Mouse (Mus musculus): Measurements from ENCODE around the gene Ntsr2.
A peak's percentile ranks its signal among the peaks of the same experiment; 100 is the strongest.

Ntsr2 gene

GRCm38 (mm10) chr12:16653332-16654093, at the start of gene Ntsr2:
TSS of gene Ntsr2 (plus strand) at chr12:16653382.
- DNase-seq, result peak; percentile 14

- no peak for DNase-seq
These were observed 47.6 kb upstream of the Ntsr2 start for GRCm38 (mm10) chr12:16605624-16606023.

GRCm38 (mm10) chr12:16610936-16611335, 42.2 kb upstream of the Ntsr2 start, which contains the start of gene Lpin1:
TSS of gene Lpin1 (minus strand) at chr12:16610966.
- no peak for DNase-seq

- DNase-seq, result no peak
These were observed 38.6 kb upstream of the Ntsr2 start for GRCm38 (mm10) chr12:16614556-16614955.

GRCm38 (mm10) chr12:16615738-16616137, 37.4 kb upstream of the Ntsr2 start:
- no peak for DNase-seq

- peak; percentile 37 for DNase-seq
These were observed 34.5 kb upstream of the Ntsr2 start for GRCm38 (mm10) chr12:16618512-16619274.

GRCm38 (mm10) chr12:16619453-16619852, 33.7 kb upstream of the Ntsr2 start:
- DNase-seq, result no peak

GRCm38 (mm10) chr12:16620230-16620629, 33.0 kb upstream of the Ntsr2 start:
- DNase-seq, result no peak

- DNase-seq, result no peak
These were observed 22.9 kb upstream of the Ntsr2 start for GRCm38 (mm10) chr12:16630152-16630865.

- no peak for DNase-seq
These were observed 22.4 kb upstream of the Ntsr2 start for GRCm38 (mm10) chr12:16630866-16631185.

GRCm38 (mm10) chr12:16631423-16631822, 21.8 kb upstream of the Ntsr2 start:
- no peak for DNase-seq

GRCm38 (mm10) chr12:16633235-16633634, 19.9 kb upstream of the Ntsr2 start:
- DNase-seq, result no peak

GRCm38 (mm10) chr12:16634075-16634813, 18.9 kb upstream of the Ntsr2 start:
- peak; percentile 34 for DNase-seq

GRCm38 (mm10) chr12:16635816-16636215, 17.4 kb upstream of the Ntsr2 start:
- no peak for DNase-seq

GRCm38 (mm10) chr12:16639078-16639771, 14.0 kb upstream of the Ntsr2 start:
- DNase-seq, result no peak

- no peak for DNase-seq
These were observed 13.1 kb upstream of the Ntsr2 start for GRCm38 (mm10) chr12:16640075-16640474.

GRCm38 (mm10) chr12:16642000-16642399, 11.2 kb upstream of the Ntsr2 start:
- DNase-seq, result no peak

GRCm38 (mm10) chr12:16643508-16644345, 9.5 kb upstream of the Ntsr2 start:
- no peak for DNase-seq

- no peak for DNase-seq
These were observed 8.5 kb upstream of the Ntsr2 start for GRCm38 (mm10) chr12:16644698-16645097.

- DNase-seq, result no peak
These were observed 6.3 kb upstream of the Ntsr2 start for GRCm38 (mm10) chr12:16646780-16647409.

- no peak for DNase-seq
These were observed 4.9 kb upstream of the Ntsr2 start for GRCm38 (mm10) chr12:16648273-16648672.
